Mouse (Mus musculus): ENCODE results near the gene Gng12.

- no peak for TF ChIP-seq CTCF (IDR thresholded peaks at IDR 0.05; ENCODE audit: low read depth, low read length)
- TF ChIP-seq POLR2A (IDR thresholded peaks at IDR 0.05; ENCODE audit: borderline replicate concordance, low read depth, low read length), result no peak
Measured at GRCm38 (mm10) chr6:66926269-66926668, 30.1 kb downstream of the Gng12 start.

All from bone marrow macrophage, adult 2 months (primary cell).